Mouse (Mus musculus): ENCODE measurements around the gene Alppl2. TPM values are rescaled to one million over a fixed set of nuclear protein-coding genes. Genes with fewer than 3 reads are reported as not detected.
A peak's percentile ranks its signal among the peaks of the same experiment; 100 is the strongest.

Alppl2 gene
- polyA plus RNA-seq (2012; fragmentation: generic; extraction: Trizol), result not detected

DNA sequence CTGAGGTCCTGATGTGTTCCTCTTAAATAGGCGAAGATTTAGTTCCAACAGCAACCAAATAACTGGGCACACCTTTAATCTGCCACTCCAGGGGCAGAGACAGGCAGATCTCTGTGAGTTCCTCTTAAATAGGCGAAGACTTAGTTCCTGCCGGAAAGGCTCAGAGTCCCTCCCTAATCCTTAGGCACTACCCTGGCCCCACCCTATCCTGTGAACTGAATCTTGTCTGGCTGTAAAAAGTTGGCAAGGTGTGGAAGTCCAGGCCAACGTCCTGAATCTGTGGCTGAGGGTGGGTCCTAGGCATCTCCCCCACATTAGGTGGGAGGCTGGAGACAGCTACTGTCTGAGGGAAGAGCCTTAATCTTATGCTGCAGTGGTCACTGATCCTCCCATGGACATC is at the start of gene Alppl2:
Gene Alppl2 (minus strand): TSS at position 101 of the 400 bp plus-strand sequence.
- Histone ChIP-seq H3K79me2 (ENCODE audit: control insufficient read depth, insufficient read depth) (no peaks in the 10 kb centered on the region), H3K4me2 (ENCODE audit: low read depth) (no peak within 1 kb of the TSS), H3K27me3 (ENCODE audit: control insufficient read depth, insufficient read depth, insufficient read length) (no peaks in the 10 kb centered on the region), H3K4me3 (no peak within 1 kb of the TSS), H3K36me3 (ENCODE audit: control insufficient read depth, insufficient read depth) (no peaks in the 10 kb centered on the region), H3ac (ENCODE audit: control insufficient read depth, insufficient read length) (no peak within 1 kb of the TSS)
- TF ChIP-seq MYOG (IDR thresholded peaks at IDR 0.05; ENCODE audit: control insufficient read depth in 1 of 3, insufficient read depth in 1 of 3, insufficient read length in 2 of 3, low read depth in 2 of 3) (no peak), USF1 (IDR thresholded peaks at IDR 0.05; ENCODE audit: low read depth) (no peak), MAX (IDR thresholded peaks at IDR 0.05; ENCODE audit: low read depth) (no peak), E2F4 (IDR thresholded peaks at IDR 0.05; ENCODE audit: insufficient read depth) (no peak), REST (IDR thresholded peaks at IDR 0.05; ENCODE audit: insufficient read depth, insufficient read length) (no peak), SRF (IDR thresholded peaks at IDR 0.05; ENCODE audit: control insufficient read depth, insufficient read length, low read depth) (no peak), MYOD1 (IDR thresholded peaks at IDR 0.05; ENCODE audit: control insufficient read depth in 1 of 3, insufficient read length in 2 of 3, low read depth in 2 of 3) (no peak), POLR2A (IDR thresholded peaks at IDR 0.05; ENCODE audit: insufficient read length, low read depth) (no peak), TCF3 (IDR thresholded peaks at IDR 0.05; ENCODE audit: insufficient read length, low read depth) (no peak), CEBPB (IDR thresholded peaks at IDR 0.05; ENCODE audit: insufficient read depth, poor library complexity, severe bottlenecking) (no peak), POLR2AphosphoS2 (IDR thresholded peaks at IDR 0.05; ENCODE audit: insufficient read length, low read depth) (no peak), TCF12 (IDR thresholded peaks at IDR 0.05; ENCODE audit: insufficient read depth, poor library complexity, severe bottlenecking) (no peak)

DNA sequence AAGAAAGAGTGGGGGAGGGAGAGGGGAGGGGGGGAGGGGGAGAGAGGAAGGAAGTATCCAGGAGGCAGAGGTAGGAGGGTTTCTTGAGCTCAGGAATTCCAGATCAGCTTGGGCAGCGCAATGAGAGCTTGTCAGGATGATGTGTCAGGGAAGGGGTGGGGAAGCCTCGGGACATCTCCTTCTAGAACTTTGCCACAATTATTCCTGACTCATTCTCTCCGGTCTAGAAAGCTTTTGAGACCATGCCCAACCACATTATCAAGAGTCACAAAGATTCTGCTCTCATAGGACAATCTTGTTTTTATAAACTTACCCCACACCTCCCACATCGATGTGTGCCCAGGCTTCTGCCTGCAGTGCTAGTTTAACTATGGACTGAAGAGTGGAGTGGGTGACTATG is 42.1 kb upstream of the Alppl2 start:
- peak overlapping the region; percentile 26 for H3K4me2 ChIP-seq (ENCODE audit: low read depth)
- no peaks in the 10 kb centered on the region for H3K79me2 ChIP-seq (ENCODE audit: control insufficient read depth, insufficient read depth)
- no peak for TF ChIP-seq MYOD1 (IDR thresholded peaks at IDR 0.05; ENCODE audit: control insufficient read depth in 1 of 3, insufficient read length in 2 of 3, low read depth in 2 of 3)
- no peak for TF ChIP-seq E2F4 (IDR thresholded peaks at IDR 0.05; ENCODE audit: insufficient read depth)
- no peak overlapping the region for H3ac ChIP-seq (ENCODE audit: control insufficient read depth, insufficient read length)
- H3K36me3 ChIP-seq (ENCODE audit: control insufficient read depth, insufficient read depth), result no peaks in the 10 kb centered on the region
- H3K27me3 ChIP-seq (ENCODE audit: control insufficient read depth, insufficient read depth, insufficient read length), result peaks cover 11% of the 10 kb centered on the region
- H3K4me3 ChIP-seq, result no peak overlapping the region

DNA sequence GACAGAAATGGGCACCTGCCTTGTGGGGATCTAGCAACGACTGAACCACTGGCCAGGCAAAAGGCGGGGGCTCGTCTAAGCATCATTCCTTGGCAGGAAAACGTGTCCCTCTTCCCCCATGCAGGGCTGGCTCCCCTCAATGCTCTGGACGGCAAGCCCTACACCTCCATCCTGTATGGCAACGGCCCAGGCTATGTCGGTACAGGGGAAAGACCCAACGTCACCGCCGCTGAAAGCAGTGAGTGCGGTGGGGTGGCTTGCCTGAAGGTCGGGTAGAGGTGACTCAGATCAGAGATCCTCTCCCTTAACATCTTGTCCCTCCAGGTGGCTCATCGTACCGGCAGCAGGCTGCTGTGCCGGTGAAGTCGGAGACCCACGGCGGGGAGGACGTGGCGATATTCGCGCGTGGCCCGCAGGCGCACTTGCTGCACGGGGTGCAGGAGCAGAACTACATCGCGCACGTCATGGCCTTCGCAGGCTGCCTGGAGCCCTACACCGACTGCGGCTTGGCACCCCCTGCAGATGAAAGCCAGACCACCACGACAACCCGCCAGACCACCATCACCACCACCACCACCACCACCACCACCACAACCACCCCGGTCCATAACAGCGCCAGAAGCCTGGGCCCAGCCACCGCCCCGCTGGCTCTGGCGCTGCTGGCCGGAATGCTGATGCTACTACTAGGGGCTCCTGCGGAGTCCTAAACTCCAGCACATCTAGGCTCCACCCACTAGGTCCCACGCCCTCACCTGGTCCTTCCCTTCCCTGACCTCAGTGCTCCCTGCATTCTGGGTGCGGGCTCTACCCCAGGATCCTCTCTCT is 37.7 kb upstream of the Alppl2 start:
- Histone ChIP-seq H3K4me3 (no peak overlapping the region), H3K36me3 (ENCODE audit: control insufficient read depth, insufficient read depth) (no peaks in the 10 kb centered on the region), H3ac (ENCODE audit: control insufficient read depth, insufficient read length) (no peak overlapping the region), H3K79me2 (ENCODE audit: control insufficient read depth, insufficient read depth) (no peaks in the 10 kb centered on the region), H3K4me2 (ENCODE audit: low read depth) (no peak overlapping the region), H3K27me3 (ENCODE audit: control insufficient read depth, insufficient read depth, insufficient read length) (peaks cover 17% of the 10 kb centered on the region)
- TF ChIP-seq MYOD1 (IDR thresholded peaks at IDR 0.05; ENCODE audit: control insufficient read depth in 1 of 3, insufficient read length in 2 of 3, low read depth in 2 of 3) (no peak), POLR2A (IDR thresholded peaks at IDR 0.05; ENCODE audit: insufficient read length, low read depth) (no peak), TCF3 (IDR thresholded peaks at IDR 0.05; ENCODE audit: insufficient read length, low read depth) (no peak), POLR2AphosphoS2 (IDR thresholded peaks at IDR 0.05; ENCODE audit: insufficient read length, low read depth) (no peak), CEBPB (IDR thresholded peaks at IDR 0.05; ENCODE audit: insufficient read depth, poor library complexity, severe bottlenecking) (no peak), REST (IDR thresholded peaks at IDR 0.05; ENCODE audit: insufficient read depth, insufficient read length) (no peak), USF1 (IDR thresholded peaks at IDR 0.05; ENCODE audit: low read depth) (no peak), MYOG (IDR thresholded peaks at IDR 0.05; ENCODE audit: control insufficient read depth in 1 of 3, insufficient read depth in 1 of 3, insufficient read length in 2 of 3, low read depth in 2 of 3) (no peak), TCF12 (IDR thresholded peaks at IDR 0.05; ENCODE audit: insufficient read depth, poor library complexity, severe bottlenecking) (no peak), SRF (IDR thresholded peaks at IDR 0.05; ENCODE audit: control insufficient read depth, insufficient read length, low read depth) (no peak), E2F4 (IDR thresholded peaks at IDR 0.05; ENCODE audit: insufficient read depth) (no peak), MAX (IDR thresholded peaks at IDR 0.05; ENCODE audit: low read depth) (no peak)

DNA sequence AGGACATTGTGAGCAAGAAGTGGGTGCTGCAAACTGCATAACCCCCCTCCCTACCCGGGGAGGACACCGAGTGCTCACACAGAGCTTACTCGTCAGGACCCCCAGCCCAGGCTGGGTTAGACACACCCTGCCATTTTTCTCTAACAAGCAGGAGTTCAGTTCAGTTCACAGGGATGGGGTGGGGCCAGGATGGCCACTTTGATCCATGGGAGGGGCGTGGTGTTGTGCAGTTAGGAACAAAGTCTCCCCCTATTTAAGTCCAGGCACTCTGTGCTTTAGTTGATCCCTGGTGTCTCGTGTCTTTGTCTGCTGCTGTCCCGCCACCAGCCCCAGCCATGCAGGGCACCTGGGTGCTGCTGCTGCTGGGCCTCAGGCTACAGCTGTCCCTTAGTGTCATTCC is 34.9 kb upstream of the Alppl2 start, which contains the start of gene Akp3:
Gene Akp3 (plus strand): TSS at position 301 of the 400 bp plus-strand sequence.
- TF ChIP-seq MAX (IDR thresholded peaks at IDR 0.05; ENCODE audit: low read depth) (no peak), MYOG (IDR thresholded peaks at IDR 0.05; ENCODE audit: control insufficient read depth in 1 of 3, insufficient read depth in 1 of 3, insufficient read length in 2 of 3, low read depth in 2 of 3) (no peak)
- no peak within 1 kb of the TSS for H3ac ChIP-seq (ENCODE audit: control insufficient read depth, insufficient read length)
- no peak within 1 kb of the TSS for H3K4me3 ChIP-seq
- peaks cover 17% of the 10 kb centered on the region for H3K27me3 ChIP-seq (ENCODE audit: control insufficient read depth, insufficient read depth, insufficient read length)
- no peaks in the 10 kb centered on the region for H3K36me3 ChIP-seq (ENCODE audit: control insufficient read depth, insufficient read depth)
- no peak within 1 kb of the TSS for H3K4me2 ChIP-seq (ENCODE audit: low read depth)
- no peaks in the 10 kb centered on the region for H3K79me2 ChIP-seq (ENCODE audit: control insufficient read depth, insufficient read depth)

DNA sequence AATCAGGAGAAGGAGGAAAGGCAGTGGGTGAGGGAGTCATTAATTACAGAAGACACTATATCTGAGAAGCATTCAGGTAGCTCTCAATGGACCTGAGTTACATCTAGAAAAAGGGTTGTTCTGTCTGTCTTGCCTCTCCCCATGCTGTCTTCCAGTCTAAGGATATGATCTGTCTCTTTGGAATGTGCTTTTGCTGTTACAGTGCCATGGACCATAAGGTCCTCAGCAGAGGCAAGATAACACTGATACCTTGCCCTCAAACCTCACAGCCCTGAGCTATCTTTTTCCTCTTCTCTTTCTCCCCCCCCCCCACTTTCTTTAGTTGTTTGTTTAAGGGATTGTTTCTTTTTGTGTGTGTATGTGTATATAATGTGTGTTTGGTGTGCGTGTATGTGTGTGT is 25.1 kb upstream of the Alppl2 start:
- Histone ChIP-seq H3K79me2 (ENCODE audit: control insufficient read depth, insufficient read depth) (no peaks in the 10 kb centered on the region), H3K4me3 (no peak overlapping the region), H3K4me2 (ENCODE audit: low read depth) (peak overlapping the region; percentile 0), H3ac (ENCODE audit: control insufficient read depth, insufficient read length) (no peak overlapping the region), H3K36me3 (ENCODE audit: control insufficient read depth, insufficient read depth) (no peaks in the 10 kb centered on the region), H3K27me3 (ENCODE audit: control insufficient read depth, insufficient read depth, insufficient read length) (no peaks in the 10 kb centered on the region)
- no peak for TF ChIP-seq REST (IDR thresholded peaks at IDR 0.05; ENCODE audit: insufficient read depth, insufficient read length)
- TF ChIP-seq POLR2AphosphoS2 (IDR thresholded peaks at IDR 0.05; ENCODE audit: insufficient read length, low read depth), result no peak
- no peak for TF ChIP-seq CEBPB (IDR thresholded peaks at IDR 0.05; ENCODE audit: insufficient read depth, poor library complexity, severe bottlenecking)
- no peak for TF ChIP-seq POLR2A (IDR thresholded peaks at IDR 0.05; ENCODE audit: insufficient read length, low read depth)
- TF ChIP-seq USF1 (IDR thresholded peaks at IDR 0.05; ENCODE audit: low read depth), result no peak
- no peak for TF ChIP-seq TCF3 (IDR thresholded peaks at IDR 0.05; ENCODE audit: insufficient read length, low read depth)
- TF ChIP-seq TCF12 (IDR thresholded peaks at IDR 0.05; ENCODE audit: insufficient read depth, poor library complexity, severe bottlenecking), result no peak
- TF ChIP-seq E2F4 (IDR thresholded peaks at IDR 0.05; ENCODE audit: insufficient read depth), result no peak
- TF ChIP-seq SRF (IDR thresholded peaks at IDR 0.05; ENCODE audit: control insufficient read depth, insufficient read length, low read depth), result no peak
- TF ChIP-seq MAX (IDR thresholded peaks at IDR 0.05; ENCODE audit: low read depth), result no peak
- no peak for TF ChIP-seq MYOD1 (IDR thresholded peaks at IDR 0.05; ENCODE audit: control insufficient read depth in 1 of 3, insufficient read length in 2 of 3, low read depth in 2 of 3)
- no peak for TF ChIP-seq MYOG (IDR thresholded peaks at IDR 0.05; ENCODE audit: control insufficient read depth in 1 of 3, insufficient read depth in 1 of 3, insufficient read length in 2 of 3, low read depth in 2 of 3)
